Mouse (Mus musculus): ENCODE measurements around the gene Syce1. TPM values are rescaled to one million over a fixed set of nuclear protein-coding genes. Genes with fewer than 3 reads are reported as not detected.

Syce1 gene
- total and polyA plus RNA-seq, 3 experiments = not detected

DNA sequence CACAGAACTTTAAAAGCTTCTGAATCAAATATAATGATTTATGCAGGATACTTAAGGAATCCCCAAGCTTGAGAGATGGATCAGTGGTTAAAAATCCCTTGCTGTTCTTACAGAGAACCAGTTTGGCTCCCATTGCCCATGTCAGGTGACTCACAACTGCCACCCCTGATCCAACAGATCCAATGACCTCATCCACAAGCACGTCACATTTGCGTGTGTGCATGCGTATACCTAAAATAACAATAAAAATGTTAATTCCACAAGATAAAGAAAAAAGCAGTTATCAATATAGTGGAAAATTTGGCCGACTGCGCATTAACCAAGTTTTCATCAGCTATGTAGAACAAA lies 33.6 kb upstream of the Syce1 start:
- no peaks in the 10 kb centered on the region for H3K36me3 ChIP-seq (ENCODE audit: control insufficient read depth in 1 of 2, insufficient read depth in 2 of 2, low read length in 2 of 2)
- H3K79me2 ChIP-seq (ENCODE audit: control insufficient read depth, insufficient read depth, low read length, poor library complexity) = no peaks in the 10 kb centered on the region
- no peaks in the 10 kb centered on the region for H3K4me1 ChIP-seq (ENCODE audit: control insufficient read depth in 1 of 2, insufficient read depth in 2 of 2, low read length in 2 of 2)
- H3K27me3 ChIP-seq (ENCODE audit: control insufficient read depth in 1 of 2, insufficient read depth in 2 of 2, low read length in 2 of 2) = peaks cover 13 to 25% of the 10 kb centered on the region in 2 experiments
- H3K9ac ChIP-seq (ENCODE audit: control insufficient read depth, low read depth, low read length, poor library complexity, severe bottlenecking) = no peak overlapping the region
- no peak for DNase-seq (ENCODE audit: low read depth, low spot score)
- no peak overlapping the region for H3K4me3 ChIP-seq (ENCODE audit: control insufficient read depth in 1 of 2, insufficient read depth in 1 of 2, low read depth in 2 of 2, low read length in 2 of 2)
- H3K27ac ChIP-seq (ENCODE audit: control insufficient read depth, low read depth, low read length) = no peak overlapping the region
- no peak for TF ChIP-seq CHD2 (IDR thresholded peaks at IDR 0.05; ENCODE audit: low read length)
- TF ChIP-seq GATA1 (IDR thresholded peaks at IDR 0.05; ENCODE audit: low read depth, low read length) = no peak
- TF ChIP-seq ELF1 (IDR thresholded peaks at IDR 0.05; ENCODE audit: low read depth, low read length) = no peak
- TF ChIP-seq ZMIZ1 (IDR thresholded peaks at IDR 0.05; ENCODE audit: low read depth, low read length) = no peak
- no peak for TF ChIP-seq RCOR1 (IDR thresholded peaks at IDR 0.05; ENCODE audit: low read depth, low read length)
- TF ChIP-seq GABPA (IDR thresholded peaks at IDR 0.05; ENCODE audit: low read depth, low read length) = no peak
- TF ChIP-seq ZNF384 (IDR thresholded peaks at IDR 0.05; ENCODE audit: low read depth, low read length) = no peak
- TF ChIP-seq MYB (IDR thresholded peaks at IDR 0.05; ENCODE audit: low read depth, low read length) = no peak
- TF ChIP-seq MYC (IDR thresholded peaks at IDR 0.05; ENCODE audit: low read depth, low read length) = no peak
- no peak for TF ChIP-seq USF2 (IDR thresholded peaks at IDR 0.05; ENCODE audit: borderline replicate concordance in 1 of 2, insufficient read depth in 1 of 2, low read depth in 1 of 2, low read length in 2 of 2)
- TF ChIP-seq MAZ (IDR thresholded peaks at IDR 0.05; ENCODE audit: low read depth, low read length) = no peak
- no peak for TF ChIP-seq RAD21 (IDR thresholded peaks at IDR 0.05; ENCODE audit: low read depth, low read length)
- TF ChIP-seq UBTF (IDR thresholded peaks at IDR 0.05; ENCODE audit: borderline replicate concordance, insufficient read depth, low read depth, low read length) = no peak
- no peak for TF ChIP-seq JUND (IDR thresholded peaks at IDR 0.05; ENCODE audit: low read depth, low read length)
- no peak for TF ChIP-seq ZC3H11A (IDR thresholded peaks at IDR 0.05; ENCODE audit: low read depth, low read length)
- no peak for TF ChIP-seq KAT2A (conservative IDR thresholded peaks at IDR 0.05; ENCODE audit: low read depth, low read length)
- no peak for TF ChIP-seq HCFC1 (IDR thresholded peaks at IDR 0.05; ENCODE audit: low read depth, low read length)
- no peak for TF ChIP-seq POLR2AphosphoS2 (IDR thresholded peaks at IDR 0.05; ENCODE audit: low read length)
- TF ChIP-seq SMC3 (IDR thresholded peaks at IDR 0.05; ENCODE audit: low read depth, low read length) = no peak
- no peak for TF ChIP-seq CHD1 (IDR thresholded peaks at IDR 0.05; ENCODE audit: low read depth, low read length)
- H3K9me3 ChIP-seq (replicated peaks; ENCODE audit: insufficient read depth, low read length) = no peaks in the 10 kb centered on the region

DNA sequence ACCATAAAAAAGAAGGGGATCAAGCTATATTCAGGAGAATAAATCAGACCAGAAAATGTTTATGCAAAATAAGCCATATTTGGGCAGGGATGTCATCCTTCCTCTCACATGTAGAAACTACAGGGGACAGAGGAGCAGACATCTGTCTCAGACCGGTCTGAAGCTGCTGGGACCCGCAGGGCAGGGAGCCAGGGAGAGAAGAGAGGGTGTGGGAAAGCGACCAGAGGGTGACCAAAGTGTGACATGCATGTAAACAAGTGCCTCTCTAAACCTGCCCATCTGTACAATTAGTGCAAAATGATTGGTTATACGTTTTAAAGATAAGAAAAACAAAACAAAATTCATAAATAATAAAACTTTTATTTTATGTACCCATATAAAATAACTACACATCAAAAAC lies 32.5 kb upstream of the Syce1 start:
- H3K27ac ChIP-seq (ENCODE audit: control insufficient read depth, low read depth, low read length) = no peak overlapping the region
- no peaks in the 10 kb centered on the region for H3K36me3 ChIP-seq (ENCODE audit: control insufficient read depth in 1 of 2, insufficient read depth in 2 of 2, low read length in 2 of 2)
- no peaks in the 10 kb centered on the region for H3K79me2 ChIP-seq (ENCODE audit: control insufficient read depth, insufficient read depth, low read length, poor library complexity)
- no peak overlapping the region for H3K4me3 ChIP-seq (ENCODE audit: control insufficient read depth in 1 of 2, insufficient read depth in 1 of 2, low read depth in 2 of 2, low read length in 2 of 2)
- TF ChIP-seq SMC3 (IDR thresholded peaks at IDR 0.05; ENCODE audit: low read depth, low read length) = no peak
- no peak for TF ChIP-seq MAZ (IDR thresholded peaks at IDR 0.05; ENCODE audit: low read depth, low read length)
- no peak for TF ChIP-seq GATA1 (IDR thresholded peaks at IDR 0.05; ENCODE audit: low read depth, low read length)
- TF ChIP-seq EP300 (IDR thresholded peaks at IDR 0.05; ENCODE audit: low read depth in 1 of 2, low read length in 2 of 2) = no peak
- TF ChIP-seq CTCF (IDR thresholded peaks at IDR 0.05 in 2 of 3, conservative IDR thresholded peaks at IDR 0.05 in 1 of 3; ENCODE audit: control insufficient read depth in 1 of 3, insufficient read depth in 1 of 3, low read depth in 2 of 3, low read length in 3 of 3, poor library complexity in 1 of 3, severe bottlenecking in 1 of 3) = no peak
- no peak for TF ChIP-seq ZNF384 (IDR thresholded peaks at IDR 0.05; ENCODE audit: low read depth, low read length)
- no peak for TF ChIP-seq JUND (IDR thresholded peaks at IDR 0.05; ENCODE audit: low read depth, low read length)
- no peak for TF ChIP-seq POLR2A (IDR thresholded peaks at IDR 0.05; ENCODE audit: control insufficient read depth in 1 of 2, insufficient read depth in 1 of 2, low read depth in 1 of 2, low read length in 2 of 2, poor library complexity in 1 of 2)
- TF ChIP-seq ZC3H11A (IDR thresholded peaks at IDR 0.05; ENCODE audit: low read depth, low read length) = no peak
- no peak for TF ChIP-seq MAFK (IDR thresholded peaks at IDR 0.05; ENCODE audit: borderline replicate concordance, low read depth, low read length)
- no peak for TF ChIP-seq BHLHE40 (IDR thresholded peaks at IDR 0.05; ENCODE audit: borderline replicate concordance, low read depth, low read length)
- no peak for TF ChIP-seq MEF2A (IDR thresholded peaks at IDR 0.05; ENCODE audit: extremely low read depth, insufficient replicate concordance, low read depth, low read length, poor library complexity, severe bottlenecking)
- TF ChIP-seq MAX (IDR thresholded peaks at IDR 0.05; ENCODE audit: low read length) = no peak
- TF ChIP-seq MYB (IDR thresholded peaks at IDR 0.05; ENCODE audit: low read depth, low read length) = no peak
- no peak for TF ChIP-seq RCOR1 (IDR thresholded peaks at IDR 0.05; ENCODE audit: low read depth, low read length)
- H3K4me1 ChIP-seq (ENCODE audit: control insufficient read depth in 1 of 2, insufficient read depth in 2 of 2, low read length in 2 of 2) = no peaks in the 10 kb centered on the region
- H3K9me3 ChIP-seq (replicated peaks; ENCODE audit: insufficient read depth, low read length) = no peaks in the 10 kb centered on the region
- no peak overlapping the region for H3K9ac ChIP-seq (ENCODE audit: control insufficient read depth, low read depth, low read length, poor library complexity, severe bottlenecking)
- no peak for DNase-seq (ENCODE audit: low read depth, low spot score)
- H3K27me3 ChIP-seq (ENCODE audit: control insufficient read depth in 1 of 2, insufficient read depth in 2 of 2, low read length in 2 of 2) = peaks cover 13 to 28% of the 10 kb centered on the region in 2 experiments

All from MEL (cell line).